Comparison of ENCODE assay signal across 8 mouse cellular contexts in genomic region chr7:45458748-45459563, GRCm38 (mm10). TPM values are rescaled to one million over a fixed set of nuclear protein-coding genes. Genes with fewer than 3 reads are reported as not detected.
DNase-seq lines count a peak whose midpoint lies in the region; ATAC-seq and TF ChIP-seq lines count a peak whose summit lies in the region.

No protein-coding gene starts in this region.

- H3K36me3 ChIP-seq in intestine, embryonic 15.5 days, result peaks cover 23% of the 10 kb centered on the region
- peaks cover 28% of the 10 kb centered on the region; the same call in 1 of the 2 replicates for H3K36me3 ChIP-seq in limb, embryonic 11.5 days (ENCODE audit: control insufficient read depth, insufficient read depth, low read length)
- peaks cover 21% of the 10 kb centered on the region for H3K36me3 ChIP-seq in midbrain, embryonic 11.5 days (ENCODE audit: control insufficient read depth, insufficient read depth, low read length)

- H3K27ac ChIP-seq in cortical plate, adult 2 months (ENCODE audit: insufficient read depth, low read length), result peak overlapping the region; percentile 64; the same call in 1 of the 2 replicates
- peak overlapping the region; percentile 79 for H3K27ac ChIP-seq in intestine, embryonic 15.5 days
- H3K27ac ChIP-seq in limb, embryonic 11.5 days (replicated peaks; ENCODE audit: low read depth, low read length), result peak overlapping the region; percentile 90
- peak overlapping the region; percentile 82 for H3K27ac ChIP-seq in midbrain, embryonic 11.5 days (ENCODE audit: low read depth, low read length)

- peak overlapping the region; percentile 93 for H3K4me3 ChIP-seq in cortical plate, adult 2 months (ENCODE audit: insufficient read depth, low read length)
- H3K4me3 ChIP-seq in intestine, embryonic 15.5 days (replicated peaks), result peak overlapping the region; percentile 73
- peak overlapping the region; percentile 73 for H3K4me3 ChIP-seq in limb, embryonic 11.5 days (ENCODE audit: low read depth, low read length)
- peak overlapping the region; percentile 87 for H3K4me3 ChIP-seq in midbrain, embryonic 11.5 days (ENCODE audit: low read depth, low read length)

- 1% methylated on average over 41 of the region's 43 CpGs for WGBS in intestine, embryonic 15.5 days
- under 1% methylated on average over 41 of the region's 43 CpGs for WGBS in limb, embryonic 11.5 days
- 1% methylated on average over 43 of the region's 43 CpGs for WGBS in midbrain, embryonic 11.5 days

- peak overlapping the region; percentile 75 for H3K9ac ChIP-seq in intestine, embryonic 15.5 days
- H3K9ac ChIP-seq in limb, embryonic 11.5 days (ENCODE audit: low read length), result peak overlapping the region; percentile 86
- H3K9ac ChIP-seq in midbrain, embryonic 11.5 days (ENCODE audit: low read length), result peak overlapping the region; percentile 83

- H3K4me1 ChIP-seq in cortical plate, adult 2 months (ENCODE audit: control insufficient read depth, insufficient read depth, low read length), result peaks cover 6% of the 10 kb centered on the region; the same call in 1 of the 2 replicates
- H3K4me1 ChIP-seq in intestine, embryonic 15.5 days (replicated peaks), result peaks cover 32% of the 10 kb centered on the region
- H3K4me1 ChIP-seq in limb, embryonic 11.5 days (ENCODE audit: control insufficient read depth, insufficient read depth, low read length), result peaks cover 23% of the 10 kb centered on the region
- H3K4me1 ChIP-seq in midbrain, embryonic 11.5 days (ENCODE audit: control insufficient read depth, insufficient read depth, low read length), result peaks cover 23% of the 10 kb centered on the region

- TF ChIP-seq POLR2A in cortical plate, adult 2 months (IDR thresholded peaks at IDR 0.05; ENCODE audit: extremely low read depth, insufficient read depth, low read length), result no peak; the same call in 1 of the 2 replicates

- peak overlapping the region; percentile 75 for H3K4me2 ChIP-seq in intestine, embryonic 15.5 days (replicated peaks)
- peak overlapping the region; percentile 67 for H3K4me2 ChIP-seq in limb, embryonic 11.5 days (ENCODE audit: low read depth, severe bottlenecking)
- peak overlapping the region; percentile 96 for H3K4me2 ChIP-seq in midbrain, embryonic 11.5 days

- peak; percentile 84 for DNase-seq in adrenal gland, adult 2 months
- peak; percentile 68 to 79 for DNase-seq in gastrocnemius, postnatal 36 days
- DNase-seq in limb, embryonic 11.5 days (ENCODE audit: low spot score), result peak; percentile 93
- peak; percentile 99 for DNase-seq in midbrain, embryonic 11.5 days (ENCODE audit: low spot score, missing footprints)
- peak; percentile 67 for DNase-seq in skeletal muscle tissue, adult 2 months (ENCODE audit: low read depth, low spot score)
- peak; percentile 87 for DNase-seq in yolk sac, embryonic 10.5 days (ENCODE audit: low spot score)

- H3K27me3 ChIP-seq in intestine, embryonic 15.5 days (replicated peaks), result no peaks in the 10 kb centered on the region
- H3K27me3 ChIP-seq in limb, embryonic 11.5 days (ENCODE audit: control insufficient read depth, insufficient read depth, low read length), result no peaks in the 10 kb centered on the region
- H3K27me3 ChIP-seq in midbrain, embryonic 11.5 days (ENCODE audit: control insufficient read depth, insufficient read depth, low read length), result no peaks in the 10 kb centered on the region

- TF ChIP-seq CTCF in cortical plate, adult 2 months (IDR thresholded peaks at IDR 0.05; ENCODE audit: extremely low read depth, insufficient read depth, low read length), result no peak

- no peaks in the 10 kb centered on the region for H3K9me3 ChIP-seq in intestine, embryonic 15.5 days
- H3K9me3 ChIP-seq in limb, embryonic 11.5 days (ENCODE audit: control insufficient read depth, low read length), result no peaks in the 10 kb centered on the region
- H3K9me3 ChIP-seq in midbrain, embryonic 11.5 days (ENCODE audit: control insufficient read depth, low read length), result no peaks in the 10 kb centered on the region

- ATAC-seq in intestine, embryonic 15.5 days, result peak; percentile 66
- ATAC-seq in limb, embryonic 11.5 days (ENCODE audit: insufficient number of reproducible peaks, low FRiP score, low TSS enrichment, low read depth), result peak; percentile 61
- ATAC-seq in midbrain, embryonic 11.5 days (ENCODE audit: low FRiP score), result peak; percentile 73

- intact Hi-C loops in gastrocnemius, postnatal 36 days (cut with DNase I), result no loop called here

RNA-seq across cellular contexts. Expression of gene Ftl1, which starts 0.7 kb away (rescaled TPM):
- 1,000 to 10,000 TPM; 1,338 to 1,480 TPM for total RNA-seq in adrenal gland, adult 2 months (2021)
- polyA plus RNA-seq in adrenal gland, adult 2 months (2012; rRNA removed), result 7,024 and 7,397 TPM in 2 replicates
- 588 and 637 TPM in 2 replicates for polyA plus RNA-seq in cortical plate, adult 2 months (2012; rRNA removed)
- 100 to 1,000 TPM; 132 to 146 TPM for total RNA-seq in gastrocnemius, postnatal 36 days (2021)
- polyA plus RNA-seq in intestine, embryonic 15.5 days (2015; fragmentation: Nextera tagmentation; extraction: Ambion mirVana), result 5,581 and 6,050 TPM in 2 replicates
- 4,688 and 5,046 TPM in 2 replicates for polyA plus RNA-seq in limb, embryonic 11.5 days (2014; fragmentation: Nextera tagmentation; extraction: Ambion mirVana)
- 5,242 and 5,528 TPM in 2 replicates for polyA plus RNA-seq in midbrain, embryonic 11.5 days (2014; fragmentation: Nextera tagmentation; extraction: Ambion mirVana)

RNA-seq across cellular contexts. Expression of gene Bax, which starts 7.7 kb away (rescaled TPM):
- 10 to 100 TPM; 52.5 to 60.6 TPM for total RNA-seq in adrenal gland, adult 2 months (2021)
- 148 and 158 TPM in 2 replicates for polyA plus RNA-seq in adrenal gland, adult 2 months (2012; rRNA removed)
- 99.4 and 103 TPM in 2 replicates for polyA plus RNA-seq in cortical plate, adult 2 months (2012; rRNA removed)
- 10 to 100 TPM; 13.8 to 14.6 TPM for total RNA-seq in gastrocnemius, postnatal 36 days (2021)
- polyA plus RNA-seq in intestine, embryonic 15.5 days (2015; fragmentation: Nextera tagmentation; extraction: Ambion mirVana), result 181 and 185 TPM in 2 replicates
- 186 and 191 TPM in 2 replicates for polyA plus RNA-seq in limb, embryonic 11.5 days (2014; fragmentation: Nextera tagmentation; extraction: Ambion mirVana)
- polyA plus RNA-seq in midbrain, embryonic 11.5 days (2014; fragmentation: Nextera tagmentation; extraction: Ambion mirVana), result 169 and 201 TPM in 2 replicates

RNA-seq across cellular contexts. Expression of gene Ruvbl2, which starts 21.1 kb away (rescaled TPM):
- total RNA-seq in adrenal gland, adult 2 months (2021), result 10 to 100 TPM; 38.2 to 52.3 TPM
- polyA plus RNA-seq in adrenal gland, adult 2 months (2012; rRNA removed), result 70.2 and 89.3 TPM in 2 replicates
- polyA plus RNA-seq in cortical plate, adult 2 months (2012; rRNA removed), result 41.7 and 47.4 TPM in 2 replicates
- total RNA-seq in gastrocnemius, postnatal 36 days (2021), result 10 to 100 TPM; 22.1 to 23.0 TPM
- polyA plus RNA-seq in intestine, embryonic 15.5 days (2015; fragmentation: Nextera tagmentation; extraction: Ambion mirVana), result 147 and 150 TPM in 2 replicates
- 184 and 187 TPM in 2 replicates for polyA plus RNA-seq in limb, embryonic 11.5 days (2014; fragmentation: Nextera tagmentation; extraction: Ambion mirVana)
- 168 and 171 TPM in 2 replicates for polyA plus RNA-seq in midbrain, embryonic 11.5 days (2014; fragmentation: Nextera tagmentation; extraction: Ambion mirVana)

RNA-seq across cellular contexts. Expression of gene Tulp2, which starts 22.7 kb away (rescaled TPM):
- under 1 TPM; 0.41 to 0.75 TPM for total RNA-seq in adrenal gland, adult 2 months (2021)
- polyA plus RNA-seq in adrenal gland, adult 2 months (2012; rRNA removed), result 0.44 and 0.64 TPM in 2 replicates
- 0.11 and 0.13 TPM in 2 replicates for polyA plus RNA-seq in cortical plate, adult 2 months (2012; rRNA removed)
- under 1 TPM in 1 of 2 experiments, not detected in 1; 0.39 TPM for total RNA-seq in gastrocnemius, postnatal 36 days (2021)
- 1.8 and 1.9 TPM in 2 replicates for polyA plus RNA-seq in intestine, embryonic 15.5 days (2015; fragmentation: Nextera tagmentation; extraction: Ambion mirVana)
- polyA plus RNA-seq in limb, embryonic 11.5 days (2014; fragmentation: Nextera tagmentation; extraction: Ambion mirVana), result 1.1 and 1.5 TPM in 2 replicates
- 0.15 TPM in 1 of 2 replicates, not detected in the other for polyA plus RNA-seq in midbrain, embryonic 11.5 days (2014; fragmentation: Nextera tagmentation; extraction: Ambion mirVana)

RNA-seq across cellular contexts. Expression of gene Gys1, which starts 24.3 kb away (rescaled TPM):
- 10 to 100 TPM; 46.4 to 57.6 TPM for total RNA-seq in adrenal gland, adult 2 months (2021)
- polyA plus RNA-seq in adrenal gland, adult 2 months (2012; rRNA removed), result 64.0 and 82.1 TPM in 2 replicates
- 25.7 and 26.4 TPM in 2 replicates for polyA plus RNA-seq in cortical plate, adult 2 months (2012; rRNA removed)
- 100 to 1,000 TPM; 275 to 279 TPM for total RNA-seq in gastrocnemius, postnatal 36 days (2021)
- polyA plus RNA-seq in intestine, embryonic 15.5 days (2015; fragmentation: Nextera tagmentation; extraction: Ambion mirVana), result 39.6 and 42.4 TPM in 2 replicates
- 39.1 and 41.8 TPM in 2 replicates for polyA plus RNA-seq in limb, embryonic 11.5 days (2014; fragmentation: Nextera tagmentation; extraction: Ambion mirVana)
- 26.5 and 26.8 TPM in 2 replicates for polyA plus RNA-seq in midbrain, embryonic 11.5 days (2014; fragmentation: Nextera tagmentation; extraction: Ambion mirVana)

Comparison
In these comparisons a context has a peak if more than half of its experiments do, and no peak if none do; other contexts are left out.
1. Peak in every context shown above with its lines: DNase-seq, ATAC-seq, H3K4me3 ChIP-seq and H3K27ac ChIP-seq.